Mouse (Mus musculus): Measurements from ENCODE around the gene Rbfox3. TPM values are rescaled to one million over a fixed set of nuclear protein-coding genes. Genes with fewer than 3 reads are reported as not detected.

Rbfox3 gene
- total and polyA plus RNA-seq, 3 experiments = not detected

GRCm38 (mm10) chr11:118488907-118489270 lies 422.5 kb downstream of the Rbfox3 start:
- H3K79me2 ChIP-seq (replicated peaks; ENCODE audit: control insufficient read depth, extremely low read depth, insufficient read depth, poor library complexity, severe bottlenecking) = no peaks in the 10 kb centered on the region
- dilution Hi-C loops (cut with MboI; ENCODE audit: extremely low pct_ligation_motif_present, extremely low pct_unique_long_range_greater_than_20kb, low sequenced_read_pairs) = no loop called here
- H3K4me2 ChIP-seq (ENCODE audit: insufficient read depth, low read depth, poor library complexity, severe bottlenecking) = no peak overlapping the region
- H3K9ac ChIP-seq (ENCODE audit: insufficient read depth, low read depth) = no peak overlapping the region
- peaks cover 32% of the 10 kb centered on the region for H3K27me3 ChIP-seq (replicated peaks)
- H3K27ac ChIP-seq (ENCODE audit: insufficient read depth, low read depth) = no peak overlapping the region
- no peak overlapping the region for H3K4me3 ChIP-seq (replicated peaks in 1 of 3; ENCODE audit: low read depth in 2 of 3, low read length in 2 of 3, poor library complexity in 1 of 3)
- in situ Hi-C loops (cut with MboI; ENCODE audit: low pct_ligation_motif_present, low pct_unique_long_range_greater_than_20kb, low sequenced_read_pairs) = no loop called here
- TF ChIP-seq JUND (conservative IDR thresholded peaks at IDR 0.05; ENCODE audit: low read depth, low read length) (no peak), NELFE (IDR thresholded peaks at IDR 0.05; ENCODE audit: low read depth, low read length) (no peak), POLR2A (IDR thresholded peaks at IDR 0.05; ENCODE audit: low read depth, low read length) (no peak), RAD21 (IDR thresholded peaks at IDR 0.05; ENCODE audit: low read depth, low read length) (no peak), GABPA (IDR thresholded peaks at IDR 0.05; ENCODE audit: insufficient replicate concordance, low read depth, low read length) (no peak), ELF1 (IDR thresholded peaks at IDR 0.05; ENCODE audit: low read depth, low read length) (no peak), CHD2 (IDR thresholded peaks at IDR 0.05; ENCODE audit: low read length) (no peak), TBP (conservative IDR thresholded peaks at IDR 0.05; ENCODE audit: low read depth, low read length) (no peak), CTCF (conservative IDR thresholded peaks at IDR 0.05 in 1 of 2, IDR thresholded peaks at IDR 0.05 in 1 of 2; ENCODE audit: low read depth in 2 of 2, low read length in 2 of 2) (no peak), MEF2A (IDR thresholded peaks at IDR 0.05; ENCODE audit: borderline replicate concordance, low read depth, low read length) (no peak), MAFK (IDR thresholded peaks at IDR 0.05; ENCODE audit: insufficient replicate concordance, low read length) (no peak), MAZ (IDR thresholded peaks at IDR 0.05; ENCODE audit: low read depth, low read length) (no peak), MAX (IDR thresholded peaks at IDR 0.05; ENCODE audit: low read length) (no peak), IRF4 (IDR thresholded peaks at IDR 0.05; ENCODE audit: low read depth, low read length) (no peak)
- H3K4me1 ChIP-seq (ENCODE audit: control insufficient read depth in 1 of 2, insufficient read depth in 2 of 2) = peaks cover 0 to 4% of the 10 kb centered on the region in 2 experiments; a peak in 2 of 4 replicates
- H3K9me3 ChIP-seq (replicated peaks; ENCODE audit: low read length) = no peaks in the 10 kb centered on the region
- DNase-seq (ENCODE audit: extremely low read depth) = no peak
- peaks cover 27 to 48% of the 10 kb centered on the region in 2 experiments for H3K36me3 ChIP-seq (replicated peaks in 1 of 2; ENCODE audit: control insufficient read depth in 1 of 2, insufficient read depth in 1 of 2, low read length in 1 of 2)

GRCm38 (mm10) chr11:118488191-118488906 lies 423.0 kb downstream of the Rbfox3 start:
- H3K79me2 ChIP-seq (replicated peaks; ENCODE audit: control insufficient read depth, extremely low read depth, insufficient read depth, poor library complexity, severe bottlenecking) = no peaks in the 10 kb centered on the region
- DNase-seq (ENCODE audit: extremely low read depth) = no peak
- no peak overlapping the region for H3K9ac ChIP-seq (ENCODE audit: insufficient read depth, low read depth)
- H3K9me3 ChIP-seq (replicated peaks; ENCODE audit: low read length) = no peaks in the 10 kb centered on the region
- dilution Hi-C loops (cut with MboI; ENCODE audit: extremely low pct_ligation_motif_present, extremely low pct_unique_long_range_greater_than_20kb, low sequenced_read_pairs) (no loop called here), in situ Hi-C loops (cut with MboI; ENCODE audit: low pct_ligation_motif_present, low pct_unique_long_range_greater_than_20kb, low sequenced_read_pairs) (no loop called here)
- peaks cover 27% of the 10 kb centered on the region for H3K27me3 ChIP-seq (replicated peaks)
- H3K27ac ChIP-seq (ENCODE audit: insufficient read depth, low read depth) = no peak overlapping the region
- H3K36me3 ChIP-seq (replicated peaks in 1 of 2; ENCODE audit: control insufficient read depth in 1 of 2, insufficient read depth in 1 of 2, low read length in 1 of 2) = peaks cover 33 to 53% of the 10 kb centered on the region in 2 experiments
- TF ChIP-seq CHD1 (IDR thresholded peaks at IDR 0.05; ENCODE audit: low read depth, low read length) (no peak), IRF4 (IDR thresholded peaks at IDR 0.05; ENCODE audit: low read depth, low read length) (no peak)
- H3K4me3 ChIP-seq (replicated peaks in 1 of 3; ENCODE audit: low read depth in 2 of 3, low read length in 2 of 3, poor library complexity in 1 of 3) = no peak overlapping the region
- peaks cover 0 to 4% of the 10 kb centered on the region in 2 experiments; a peak in 2 of 4 replicates for H3K4me1 ChIP-seq (ENCODE audit: control insufficient read depth in 1 of 2, insufficient read depth in 2 of 2)
- no peak overlapping the region for H3K4me2 ChIP-seq (ENCODE audit: insufficient read depth, low read depth, poor library complexity, severe bottlenecking)

Data from CH12.LX (cell line).